Mouse (Mus musculus): ENCODE measurements around the gene D6Ertd527e.

The D6Ertd527e gene

DNA sequence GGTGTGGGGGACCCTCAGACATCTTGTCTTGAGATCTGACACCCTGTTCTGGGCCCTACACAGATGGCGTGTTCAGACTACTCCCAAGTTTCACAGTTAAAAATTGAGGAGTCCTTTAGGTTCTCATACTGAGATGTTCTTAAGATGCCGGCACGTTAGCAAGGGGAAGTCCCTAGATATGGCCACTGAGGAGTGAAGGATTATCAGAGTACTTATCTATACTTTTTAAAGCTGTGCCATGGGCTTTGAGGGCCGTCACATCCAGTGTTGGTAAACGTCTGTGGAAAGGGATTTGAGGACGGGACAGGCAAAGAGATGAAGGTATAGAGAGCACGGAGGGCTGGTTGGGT lies 48.7 kb downstream of the D6Ertd527e start:
- no peak for DNase-seq

DNA sequence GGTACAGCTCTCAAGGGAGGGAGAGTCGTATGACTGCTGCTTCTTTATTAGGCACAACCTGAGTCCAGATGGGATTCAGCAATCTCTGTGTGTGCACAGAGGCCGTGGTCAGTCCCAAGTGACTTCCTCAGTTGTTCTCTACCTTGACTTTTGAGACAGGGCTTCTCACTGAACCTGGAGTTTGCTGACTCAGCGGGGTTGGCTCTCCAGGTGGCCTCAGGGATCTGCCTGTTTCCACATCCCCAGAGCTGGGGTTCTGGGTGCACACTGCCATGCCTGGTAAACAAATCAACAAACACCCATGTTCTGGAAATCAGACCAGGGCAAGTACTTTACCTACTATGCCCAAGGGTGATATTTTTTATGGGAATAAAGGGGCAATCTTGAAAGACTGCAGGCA lies 49.3 kb downstream of the D6Ertd527e start:
- DNase-seq: no peak

DNA sequence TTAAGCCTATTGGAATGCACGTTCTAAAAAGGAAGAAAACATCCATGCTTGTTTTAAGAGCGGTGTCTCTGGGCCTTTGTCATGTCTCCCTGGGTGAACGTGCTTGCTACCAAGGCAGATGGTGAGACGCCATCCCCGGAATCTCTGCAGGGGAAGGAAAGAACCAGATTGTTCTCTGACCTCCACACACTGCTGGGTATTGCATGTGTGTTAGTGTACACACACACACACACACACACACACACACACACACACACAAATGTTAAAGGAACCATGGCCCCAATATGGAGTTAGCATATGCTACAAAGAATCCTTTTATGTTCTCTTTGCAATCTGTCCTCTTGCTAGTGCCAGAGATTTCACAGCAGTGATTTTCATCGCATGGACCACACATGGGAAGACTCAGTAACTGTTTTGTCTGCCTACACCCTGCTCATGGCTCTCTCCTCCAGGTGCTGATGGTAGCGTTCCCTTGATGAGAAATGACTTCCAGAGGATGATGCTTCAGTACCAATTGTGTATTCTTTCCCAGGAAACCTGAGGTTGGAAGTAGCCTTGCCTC lies 53.6 kb downstream of the D6Ertd527e start:
- no peak for DNase-seq

DNA sequence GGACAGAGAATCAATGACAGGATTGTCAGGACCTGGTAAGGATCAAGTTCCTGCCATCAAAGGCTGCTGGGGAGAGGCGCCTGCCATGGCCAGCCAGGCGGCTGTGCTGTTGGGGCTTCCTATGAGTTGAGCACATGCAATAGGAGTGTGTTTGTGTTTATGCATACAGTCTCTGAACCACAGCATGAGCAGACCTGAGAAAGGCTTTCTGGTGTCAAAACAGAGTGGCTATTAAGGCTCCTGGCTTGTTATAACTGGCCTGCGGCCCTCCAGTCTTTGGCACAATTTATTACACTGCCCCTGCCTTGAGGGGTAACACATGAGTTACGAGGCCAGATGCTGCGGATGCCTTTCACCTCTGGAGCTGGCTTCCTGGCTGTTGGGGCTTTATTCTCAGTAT lies 55.6 kb downstream of the D6Ertd527e start:
- no peak for DNase-seq

DNA sequence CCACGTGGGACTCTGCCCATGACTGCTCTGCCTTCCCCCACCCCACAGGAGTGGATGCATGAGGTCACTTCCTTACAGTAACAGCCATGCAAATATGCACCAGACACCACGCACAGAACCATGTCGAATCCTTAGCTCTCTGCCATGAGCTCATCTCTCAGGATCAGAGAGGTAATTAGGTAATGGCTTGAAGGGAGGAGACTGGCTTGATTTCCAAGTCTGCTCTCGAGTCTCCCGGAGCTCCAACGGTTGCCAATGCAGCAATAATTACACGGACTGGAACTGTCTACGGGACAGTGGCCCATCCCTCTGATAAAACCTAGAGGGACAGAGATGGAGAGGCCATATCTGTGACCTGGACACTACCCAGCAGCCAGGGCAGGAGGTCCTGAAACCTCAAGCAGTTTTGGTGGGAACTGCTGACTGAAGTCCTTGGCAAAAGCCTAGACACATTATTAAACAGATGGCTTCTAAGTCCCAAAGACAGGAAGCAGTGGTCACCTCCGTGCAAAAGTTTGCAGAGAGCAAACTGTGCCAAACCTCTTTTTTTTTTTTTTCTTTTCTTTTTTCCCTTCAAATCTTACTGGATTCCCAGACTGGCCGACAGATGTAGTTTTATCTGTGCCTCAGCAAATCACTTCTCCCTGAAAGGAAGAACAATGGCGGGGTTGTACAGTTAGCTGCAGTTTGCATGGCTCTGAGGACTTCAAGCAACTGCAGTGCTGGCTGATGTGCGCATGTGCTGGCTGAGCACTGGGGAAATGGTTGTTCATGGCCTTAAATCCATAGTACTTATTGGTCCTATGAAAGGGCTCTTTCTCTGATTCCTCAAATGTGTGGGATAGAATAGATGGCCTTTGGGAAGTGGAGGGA lies 57.1 kb downstream of the D6Ertd527e start:
- DNase-seq: peak; percentile 90

Data from heart, adult 11 months (tissue).